Mouse (Mus musculus) left cerebral cortex, adult 8-10 months (tissue): ENCODE results near the gene Rgl1. TPM values are rescaled to one million over a fixed set of nuclear protein-coding genes. Genes with fewer than 3 reads are reported as not detected.

Experiments used
- DNase-seq, 2 experiments: peaks; one replicate each; pipeline ENCODE4 v3.0.0; 2022; ENCODE audit warnings: low spot score in 2 of 2
- total RNA-seq, 4 experiments: library from RNA; stranded (reverse); gene quantifications; 2 replicates each; pipeline ENCODE4 v1.2.4; 2022

Rgl1 gene
- total RNA-seq, 4 experiments from 2014 or later = 100 to 110 (median 103) TPM

DNA sequence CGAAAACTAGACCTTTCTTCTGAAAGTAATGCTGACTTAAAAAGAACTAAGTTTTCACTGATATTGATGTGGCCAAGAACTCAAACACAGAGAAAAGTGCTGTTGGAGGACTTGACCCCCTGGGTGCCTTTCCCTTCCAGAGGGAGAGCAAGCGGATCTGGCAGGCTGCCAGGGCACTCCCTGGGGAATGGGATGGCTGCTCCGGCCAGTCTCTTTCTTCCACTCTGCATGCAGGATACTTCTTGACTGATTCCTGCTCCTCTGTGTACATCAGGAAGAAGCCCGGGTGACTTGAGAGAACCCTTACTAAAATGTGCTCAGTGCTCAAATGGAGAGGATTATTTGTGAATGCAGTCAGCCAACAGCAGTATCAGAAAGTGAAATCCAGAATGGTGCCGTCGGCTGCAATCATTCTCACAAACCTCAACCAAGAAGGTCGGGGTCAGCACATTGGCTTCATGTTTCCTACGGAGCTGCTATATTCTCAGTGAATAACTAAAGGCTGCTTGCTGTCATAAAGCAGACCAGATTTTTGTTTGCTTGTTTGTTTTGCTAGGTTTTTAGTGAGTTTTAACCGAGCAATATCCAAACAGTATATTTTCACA is 176.7 kb downstream of the Rgl1 start:
- DNase-seq = no peak

GRCm38 (mm10) chr1:152587431-152587830 is 178.7 kb downstream of the Rgl1 start:
- DNase-seq = no peak

- no peak for DNase-seq
These were observed 180.7 kb downstream of the Rgl1 start for GRCm38 (mm10) chr1:152585385-152585984.

GRCm38 (mm10) chr1:152584933-152585332 is 181.2 kb downstream of the Rgl1 start:
- DNase-seq = no peak

- no peak for DNase-seq
These were observed 184.8 kb downstream of the Rgl1 start for GRCm38 (mm10) chr1:152581127-152581905.

DNA sequence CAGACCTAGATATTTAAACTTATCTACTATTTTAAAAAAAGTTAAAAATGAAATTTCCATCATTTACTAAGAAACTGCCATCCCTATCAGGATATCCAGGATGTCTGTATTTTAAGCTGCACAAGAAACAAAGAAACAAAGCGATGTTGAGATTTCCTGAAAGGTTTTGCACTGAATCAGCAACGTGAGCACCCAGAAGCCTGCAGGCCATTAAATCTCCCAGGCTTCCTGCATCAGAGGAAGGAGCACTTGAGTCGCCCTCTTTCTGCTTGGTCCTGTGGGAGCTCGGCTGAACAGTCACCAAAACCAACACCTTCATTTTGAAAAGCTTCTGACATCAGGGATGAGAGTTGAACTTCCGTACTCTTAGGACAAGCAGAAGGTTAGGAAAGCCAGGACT is 187.2 kb downstream of the Rgl1 start:
- DNase-seq = no peak

- no peak for DNase-seq
These were observed 187.9 kb downstream of the Rgl1 start for GRCm38 (mm10) chr1:152578108-152578721.

GRCm38 (mm10) chr1:152576614-152577144 is 189.5 kb downstream of the Rgl1 start:
- peak in 1 of 2 experiments; percentile 22 for DNase-seq

- DNase-seq = no peak
These were observed 191.1 kb downstream of the Rgl1 start for GRCm38 (mm10) chr1:152575096-152575495.

DNA sequence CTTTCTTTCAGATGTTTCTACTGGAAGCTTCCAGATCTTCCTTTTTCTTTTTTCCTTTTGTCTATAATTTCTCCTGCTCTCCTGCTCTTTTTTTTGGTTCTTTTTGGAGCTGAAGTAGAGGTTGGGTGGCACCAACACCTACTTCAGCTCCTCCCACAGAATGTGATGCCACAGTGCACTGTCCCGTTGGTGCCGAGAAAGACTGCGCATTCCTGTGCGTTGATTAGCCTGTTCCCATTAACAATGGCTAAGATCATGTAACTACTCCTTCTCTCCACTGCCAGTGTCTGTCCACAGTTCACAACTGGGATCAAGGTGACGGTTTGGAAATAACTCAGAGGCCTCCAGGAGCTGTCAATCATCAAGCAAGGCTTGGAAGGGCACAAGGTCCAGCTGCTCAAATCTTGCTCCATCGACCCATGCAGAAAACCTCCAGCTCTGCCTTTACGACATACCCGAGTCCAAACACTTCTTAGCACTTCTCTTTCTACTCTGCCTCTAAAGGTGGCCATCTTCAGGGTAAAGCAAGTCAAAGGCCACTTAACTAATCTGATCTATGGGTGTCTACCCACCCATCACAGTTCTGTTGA is 192.6 kb downstream of the Rgl1 start:
- no peak for DNase-seq

DNA sequence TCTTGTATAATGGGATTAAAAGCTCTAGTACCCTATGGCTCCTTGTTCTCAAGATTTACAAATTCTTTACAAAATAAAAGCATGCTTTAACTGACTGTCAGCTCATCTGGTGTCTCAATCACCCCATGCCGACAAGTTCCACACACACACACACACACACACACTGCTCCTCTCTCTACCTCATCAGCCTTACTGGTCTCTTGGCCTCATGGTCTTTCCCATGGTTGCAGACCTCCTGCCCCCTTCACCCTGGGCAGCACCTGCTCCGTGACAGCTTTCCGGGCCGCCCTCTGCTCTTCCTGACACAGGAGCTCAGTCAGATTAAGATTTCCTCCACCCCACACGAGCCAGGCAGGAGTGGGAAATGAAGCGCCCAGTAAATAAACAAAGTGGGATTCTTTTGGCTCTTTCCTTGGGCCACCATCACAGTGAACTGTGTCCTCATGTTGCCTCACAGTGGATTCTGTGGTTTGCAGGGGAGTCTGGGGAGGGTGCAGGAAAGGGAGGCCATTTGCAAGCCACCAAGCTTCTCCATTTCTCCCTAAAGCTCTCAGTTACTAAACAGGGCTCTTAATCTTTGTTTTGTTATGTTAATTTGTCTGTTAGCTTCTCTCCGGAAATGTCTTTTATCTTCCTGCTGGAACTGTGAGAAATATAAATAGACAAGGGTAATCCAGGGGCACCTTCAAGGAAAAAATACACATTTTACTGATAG is 193.2 kb downstream of the Rgl1 start:
- DNase-seq = no peak

DNA sequence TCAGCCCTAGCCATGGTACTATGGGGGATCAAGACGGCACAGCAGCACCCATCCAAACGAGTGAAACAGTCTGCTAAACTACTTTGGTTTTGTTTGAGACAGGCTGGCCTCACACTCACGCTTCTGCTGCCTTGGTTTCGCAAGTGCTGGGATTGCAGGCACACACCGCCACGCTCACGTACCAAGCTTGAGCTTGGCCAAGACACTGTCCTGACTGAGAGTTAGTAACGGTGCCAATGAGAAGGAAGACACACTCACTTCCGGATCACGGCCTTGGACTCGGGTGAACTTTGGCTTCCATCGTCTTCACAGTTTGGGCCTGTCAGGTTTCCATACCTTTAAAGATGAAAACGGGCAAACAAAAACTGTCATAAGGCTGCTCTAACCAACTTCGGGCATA is 194.8 kb downstream of the Rgl1 start:
- DNase-seq = no peak

DNA sequence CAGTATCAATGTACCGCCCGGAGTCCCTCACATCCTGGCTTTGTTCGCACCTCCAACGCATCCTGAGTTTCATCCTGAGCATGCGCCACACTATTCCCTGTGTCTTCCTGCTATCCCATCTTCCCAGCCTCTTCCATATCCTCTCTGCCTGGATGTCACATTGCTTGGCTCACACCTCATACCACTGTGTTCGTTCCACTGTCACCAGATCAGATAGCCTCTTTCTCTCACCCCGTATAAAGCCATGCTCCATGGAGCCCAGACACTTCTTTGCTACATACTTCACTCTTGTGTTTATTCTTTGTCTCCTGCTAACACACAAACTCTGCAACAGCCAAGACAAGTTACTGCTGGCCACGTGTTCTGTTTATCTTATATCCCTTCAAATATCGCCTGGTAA is 195.5 kb downstream of the Rgl1 start:
- DNase-seq = no peak

DNA sequence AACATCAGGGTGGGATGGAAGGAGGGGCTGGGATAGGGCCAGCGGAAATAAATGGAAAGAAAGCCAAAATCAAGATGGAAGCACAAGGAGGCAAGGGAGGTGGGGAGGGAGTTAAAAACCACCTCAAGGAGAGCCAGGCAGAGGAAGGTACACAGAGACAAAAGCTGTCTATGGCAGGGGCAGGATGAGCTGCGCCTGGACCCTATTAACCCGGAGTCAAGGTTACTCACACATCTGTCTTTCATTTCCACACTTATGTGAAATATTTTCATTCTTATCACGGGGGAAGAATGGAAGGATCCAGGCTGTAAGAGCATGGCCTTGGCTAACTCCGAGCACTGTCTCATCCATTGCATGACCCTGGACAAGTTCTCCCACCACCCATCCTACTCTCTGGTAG is 202.9 kb downstream of the Rgl1 start:
- DNase-seq = no peak

GRCm38 (mm10) chr1:152562877-152563276 is 203.3 kb downstream of the Rgl1 start:
- DNase-seq = no peak

- DNase-seq = peak in 1 of 2 experiments; percentile 49
These were observed 205.7 kb downstream of the Rgl1 start for GRCm38 (mm10) chr1:152560477-152560876.

- no peak for DNase-seq
These were observed 209.4 kb downstream of the Rgl1 start for GRCm38 (mm10) chr1:152556576-152557281.

DNA sequence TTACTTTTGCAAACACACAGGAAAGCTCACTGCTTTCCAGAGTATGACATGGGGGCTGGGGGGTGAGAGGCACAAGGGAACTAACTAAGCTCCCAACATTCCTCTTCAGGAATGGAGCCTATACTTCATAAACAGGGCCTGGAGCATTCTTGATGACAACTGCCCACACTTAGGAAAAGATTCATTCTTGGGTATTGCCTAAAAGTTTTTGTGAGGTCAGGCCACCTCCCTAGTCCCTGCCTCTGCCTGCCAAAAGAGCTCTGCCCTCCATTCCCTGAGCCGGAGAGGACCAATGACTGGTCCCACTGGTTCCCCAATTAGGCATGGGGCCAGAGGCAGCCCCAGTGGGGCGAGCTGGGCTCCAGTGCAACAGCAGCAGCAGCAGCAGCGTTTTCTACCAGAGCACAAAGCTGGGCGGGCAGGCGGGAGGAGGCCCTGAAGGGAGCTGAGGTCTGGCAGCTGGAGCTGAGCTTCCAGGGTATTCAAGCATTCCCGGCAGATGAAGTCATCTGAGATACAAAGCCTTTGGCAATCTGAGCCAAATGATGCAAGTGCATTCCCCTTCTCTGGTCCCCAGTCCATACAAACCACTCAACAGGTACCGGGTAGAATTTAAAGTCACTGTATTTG is 210.1 kb downstream of the Rgl1 start:
- DNase-seq = peak in 1 of 2 experiments; percentile 49

- no peak for DNase-seq
These were observed 212.1 kb downstream of the Rgl1 start for GRCm38 (mm10) chr1:152553912-152554547.
